Mouse (Mus musculus): ENCODE measurements around the gene Oxct2a.
A peak's percentile ranks its signal among the peaks of the same experiment; 100 is the strongest.
"Not testable (repeated sequence)": the region's sequence is repeated elsewhere in the genome, so short reads cannot be mapped to it uniquely, and the experiment has no call there.

The Oxct2a gene

DNA sequence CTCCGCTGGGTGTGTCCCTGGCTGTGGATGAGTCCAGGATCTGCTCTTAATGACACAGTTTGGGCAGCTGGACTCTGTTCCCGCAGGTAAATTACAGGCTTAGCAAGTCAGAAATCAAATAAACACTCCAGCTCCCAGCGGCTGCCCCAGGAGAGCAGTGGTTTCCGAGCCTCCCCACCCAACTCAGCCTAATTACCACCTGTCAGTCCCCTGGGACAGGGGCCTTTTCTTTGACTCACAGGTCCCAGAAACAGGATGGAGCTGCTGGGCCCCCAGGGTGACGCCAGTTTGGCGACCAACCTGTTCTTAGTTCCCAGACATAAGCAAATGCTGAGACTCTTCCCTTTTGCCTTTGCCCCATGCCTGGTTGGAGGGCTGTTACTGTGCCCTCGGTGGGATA is 11.6 kb downstream of the Oxct2a start:
- no peak for DNase-seq (ENCODE audit: extremely low spot score)

GRCm38 (mm10) chr4:123308292-123308691 is 15.1 kb downstream of the Oxct2a start:
- no peak for DNase-seq (ENCODE audit: extremely low spot score)

GRCm38 (mm10) chr4:123306999-123307398 is 16.4 kb downstream of the Oxct2a start:
- no peak for DNase-seq (ENCODE audit: extremely low spot score)

- peak; percentile 66 for DNase-seq (ENCODE audit: extremely low spot score)
Observed at GRCm38 (mm10) chr4:123305789-123306188, 17.6 kb downstream of the Oxct2a start.

- DNase-seq (ENCODE audit: extremely low spot score), result no peak
Observed at GRCm38 (mm10) chr4:123298980-123299670, 24.3 kb downstream of the Oxct2a start.

- no peak for DNase-seq (ENCODE audit: extremely low spot score)
Observed at GRCm38 (mm10) chr4:123298226-123298625, 25.2 kb downstream of the Oxct2a start.

GRCm38 (mm10) chr4:123297195-123297960 is 26.1 kb downstream of the Oxct2a start:
- DNase-seq (ENCODE audit: extremely low spot score), result no peak

DNA sequence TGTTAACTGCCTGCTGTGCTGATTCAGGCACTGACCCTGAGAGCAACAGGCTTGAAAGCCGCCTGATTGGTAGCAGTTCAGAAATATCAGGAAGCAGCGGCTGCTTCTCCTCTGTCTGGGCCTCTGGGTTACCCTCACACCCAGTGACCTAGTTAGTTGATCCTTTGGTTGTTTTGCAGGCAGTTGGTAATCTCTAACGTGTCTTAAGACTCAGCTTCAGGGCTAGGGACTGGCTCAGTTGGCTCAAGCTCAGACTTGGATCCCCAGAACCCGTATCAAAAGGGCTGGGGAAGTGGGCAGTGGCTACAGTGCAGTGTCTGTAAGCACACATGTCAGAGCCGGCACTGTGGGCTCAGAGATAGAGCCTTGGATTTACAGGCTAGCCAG is 27.3 kb downstream of the Oxct2a start:
- no peak for DNase-seq (ENCODE audit: extremely low spot score)

GRCm38 (mm10) chr4:123295516-123296147 is 27.8 kb downstream of the Oxct2a start:
- no peak for DNase-seq (ENCODE audit: extremely low spot score)

- DNase-seq (ENCODE audit: extremely low spot score), result not testable (repeated sequence)
Observed at GRCm38 (mm10) chr4:123295026-123295425, 28.4 kb downstream of the Oxct2a start.

- DNase-seq (ENCODE audit: extremely low spot score), result no peak
Observed at GRCm38 (mm10) chr4:123293661-123294443, 29.6 kb downstream of the Oxct2a start.

GRCm38 (mm10) chr4:123292989-123293388 is 30.4 kb downstream of the Oxct2a start:
- DNase-seq (ENCODE audit: extremely low spot score), result no peak

DNA sequence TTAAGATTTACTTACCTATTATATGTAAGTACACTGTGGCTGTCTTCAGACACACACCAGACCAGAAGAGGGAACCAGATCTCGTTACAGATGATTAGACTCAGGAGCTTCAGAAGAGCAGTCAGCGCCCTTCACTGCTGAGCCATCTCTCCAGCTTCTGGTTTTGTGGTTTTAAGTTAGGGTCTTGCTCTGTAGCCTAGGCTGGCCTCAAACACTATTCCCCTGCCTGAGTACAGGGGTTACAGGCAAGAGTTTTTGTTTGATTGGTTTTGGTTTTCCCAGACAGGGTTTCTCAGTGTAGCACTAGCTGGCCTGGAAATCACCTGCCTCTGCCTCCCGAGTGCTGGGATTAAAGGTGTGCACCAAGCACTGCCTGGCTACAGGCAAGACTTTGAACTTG is 31.0 kb downstream of the Oxct2a start:
- DNase-seq (ENCODE audit: extremely low spot score), result no peak

- no peak for DNase-seq (ENCODE audit: extremely low spot score)
Observed at GRCm38 (mm10) chr4:123289038-123289437, 34.4 kb downstream of the Oxct2a start.

- no peak for DNase-seq (ENCODE audit: extremely low spot score)
Observed at GRCm38 (mm10) chr4:123286790-123287189, 36.6 kb downstream of the Oxct2a start.

DNA sequence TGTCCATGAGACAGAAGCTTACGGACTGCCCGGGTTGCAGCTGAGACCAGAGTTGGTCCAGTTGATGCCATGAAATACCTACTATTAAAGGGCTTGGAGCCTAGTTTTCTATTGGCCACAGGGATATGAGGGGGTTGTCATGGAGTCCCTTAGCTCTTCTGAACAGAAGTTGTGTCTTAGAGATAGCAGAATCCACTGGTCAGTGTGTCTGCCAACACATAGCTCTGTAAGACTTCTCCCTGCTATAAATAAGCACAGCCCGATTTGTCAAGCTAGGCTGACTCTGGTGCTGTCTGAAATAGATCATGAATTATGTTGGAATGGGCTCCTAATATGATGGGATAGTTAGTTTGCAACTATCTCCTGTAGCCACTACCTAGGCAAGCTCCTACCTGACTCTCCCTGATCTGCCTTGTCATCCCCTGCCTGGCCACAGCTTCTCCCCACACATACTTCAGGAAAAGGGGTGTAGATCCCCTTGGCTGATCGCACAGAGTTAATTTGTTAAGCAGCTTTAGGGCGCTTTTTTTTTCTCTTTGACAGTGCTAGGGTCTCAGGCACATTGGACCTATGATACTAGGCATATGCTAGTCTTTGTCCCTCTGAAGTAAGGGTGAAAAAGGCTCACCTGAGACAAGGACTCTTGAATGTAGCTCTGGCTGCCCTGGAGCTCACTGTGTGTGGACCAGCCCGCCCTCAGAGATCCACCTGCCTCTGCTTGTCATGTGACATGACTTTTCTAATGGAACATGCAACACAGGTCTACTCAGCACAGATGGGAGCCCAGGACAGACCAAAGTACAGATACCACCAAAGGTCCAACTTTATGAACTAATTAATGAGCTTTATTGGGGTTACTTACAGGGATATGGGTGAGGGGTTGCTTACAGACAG is 38.5 kb downstream of the Oxct2a start:
- no peak for DNase-seq (ENCODE audit: extremely low spot score)

DNA sequence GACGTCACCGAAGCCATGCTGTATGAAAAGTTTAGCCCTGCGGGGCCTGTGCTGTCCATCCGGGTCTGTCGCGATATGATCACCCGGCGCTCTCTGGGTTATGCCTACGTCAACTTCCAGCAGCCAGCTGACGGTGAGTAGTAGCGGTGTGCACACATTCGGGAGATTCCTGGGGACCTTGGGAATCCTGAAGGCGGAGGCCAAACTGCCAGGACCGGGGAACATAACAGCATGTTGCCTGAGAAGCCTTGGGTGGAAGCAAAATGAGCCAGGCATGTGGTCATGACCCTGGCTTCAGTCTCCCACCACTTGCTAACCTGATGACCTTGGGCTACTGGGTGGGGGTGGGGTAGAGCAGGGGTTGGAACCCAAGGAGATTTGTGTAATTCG is 39.8 kb downstream of the Oxct2a start:
- peak; percentile 26 for DNase-seq (ENCODE audit: extremely low spot score)

DNA sequence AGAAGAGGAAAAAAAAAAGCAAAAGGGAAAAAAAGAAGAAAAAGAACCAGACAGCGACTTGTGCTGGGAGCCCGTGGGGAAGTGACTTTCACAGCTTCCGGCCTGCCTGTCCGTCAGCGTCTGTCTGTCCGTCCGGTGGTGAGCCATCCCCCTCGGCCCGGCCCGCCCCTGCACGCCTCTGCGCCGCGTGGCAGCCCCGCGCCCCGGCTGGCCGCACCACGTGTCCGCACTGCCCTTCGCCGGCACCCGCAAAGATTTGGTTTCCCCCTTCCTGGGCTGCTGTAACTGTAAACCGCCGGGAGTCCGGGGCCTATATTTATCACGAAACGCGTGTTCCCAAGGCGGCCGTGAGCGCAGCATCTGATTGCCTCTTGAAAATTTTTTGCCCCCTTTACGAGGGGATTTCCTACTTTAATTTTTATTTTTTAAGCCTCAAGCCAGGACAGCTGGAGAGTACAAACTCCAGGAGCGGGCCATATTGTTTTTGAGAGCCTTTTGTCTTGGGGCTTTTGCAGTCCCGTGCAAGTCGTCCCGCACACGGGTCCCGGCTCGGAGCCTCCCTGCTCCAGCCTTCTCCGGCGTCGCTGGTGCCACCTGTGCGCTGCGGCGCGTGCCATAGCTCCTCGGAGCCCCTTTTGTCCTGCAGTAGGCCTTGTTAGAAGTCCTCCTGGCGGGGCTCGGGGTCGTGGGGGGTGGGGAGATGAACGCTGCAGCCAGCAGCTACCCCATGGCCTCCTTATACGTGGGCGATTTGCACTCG is 40.3 kb downstream of the Oxct2a start:
- not testable (repeated sequence) for DNase-seq (ENCODE audit: extremely low spot score)

- peak; percentile 90 for DNase-seq (ENCODE audit: extremely low spot score)
Observed at GRCm38 (mm10) chr4:123282500-123282899, 40.9 kb downstream of the Oxct2a start.

- DNase-seq (ENCODE audit: extremely low spot score), result no peak
Observed at GRCm38 (mm10) chr4:123280117-123280516, 43.3 kb downstream of the Oxct2a start.
